Mouse (Mus musculus): ENCODE results near the gene Utrn.

DNA sequence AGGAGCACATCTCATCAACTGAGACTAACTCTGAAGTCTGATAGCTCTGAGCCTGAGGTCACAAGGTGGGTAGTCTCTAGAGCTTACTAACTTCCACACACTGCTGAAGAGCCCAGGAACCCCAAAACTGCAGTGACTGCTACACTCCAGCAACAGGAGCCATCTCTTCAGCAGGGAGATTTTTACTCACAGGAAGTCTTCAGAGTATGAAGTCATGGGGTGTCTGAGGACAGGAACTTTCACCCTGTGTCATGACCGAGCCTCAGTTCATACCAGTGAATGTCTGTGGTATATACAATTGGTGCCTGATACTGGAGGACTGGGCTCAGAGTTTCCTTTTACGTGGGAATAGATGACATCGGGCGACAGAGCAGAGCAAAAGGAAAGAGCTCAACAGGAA lies 26.6 kb downstream of the Utrn start:
- TF ChIP-seq CTCF (IDR thresholded peaks at IDR 0.05; ENCODE audit: low read depth, low read length) (no peak), POLR2AphosphoS5 (IDR thresholded peaks at IDR 0.05; ENCODE audit: insufficient replicate concordance, low read depth, low read length) (no peak), GATA1 (IDR thresholded peaks at IDR 0.05; ENCODE audit: borderline replicate concordance, low read length) (no peak)
